Mouse (Mus musculus) kidney, postnatal 4 days (tissue): ENCODE data around the gene Klk11.

Source experiments
- DNase-seq, 2 experiments: peaks; one replicate each; pipeline ENCODE4 v3.0.0; 2021; ENCODE audit warnings: mixed read lengths in 2 of 2

The Klk11 gene

DNA sequence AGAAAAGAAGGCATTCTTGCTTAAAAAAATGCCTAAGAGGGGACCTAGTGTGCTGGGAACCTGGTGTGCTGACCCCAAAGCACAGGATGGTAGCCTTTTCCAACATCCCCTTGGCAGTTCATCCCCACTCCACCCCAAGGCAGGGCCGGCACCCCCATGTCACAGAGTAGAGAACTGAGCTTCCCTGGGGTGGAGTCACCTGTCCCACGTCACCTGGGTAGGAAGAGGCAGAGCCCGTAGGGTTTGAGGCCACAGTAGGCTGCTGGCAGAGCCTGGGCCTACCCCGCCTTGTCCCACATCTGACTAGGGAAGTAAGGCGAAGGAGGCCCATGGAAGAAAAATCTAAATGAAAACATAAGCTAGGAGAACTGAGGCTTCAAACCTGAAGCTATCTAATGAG is at the start of gene Klk11:
TSS of gene Klk11 (plus strand) at position 241 of the 400 bp plus-strand sequence.
- DNase-seq = no peak

GRCm38 (mm10) chr7:43747788-43748187 is 26.6 kb upstream of the Klk11 start:
- DNase-seq = peak in 1 of 2 experiments; percentile 12

- DNase-seq = no peak
Measured at GRCm38 (mm10) chr7:43752806-43753205, 21.6 kb upstream of the Klk11 start.

DNA sequence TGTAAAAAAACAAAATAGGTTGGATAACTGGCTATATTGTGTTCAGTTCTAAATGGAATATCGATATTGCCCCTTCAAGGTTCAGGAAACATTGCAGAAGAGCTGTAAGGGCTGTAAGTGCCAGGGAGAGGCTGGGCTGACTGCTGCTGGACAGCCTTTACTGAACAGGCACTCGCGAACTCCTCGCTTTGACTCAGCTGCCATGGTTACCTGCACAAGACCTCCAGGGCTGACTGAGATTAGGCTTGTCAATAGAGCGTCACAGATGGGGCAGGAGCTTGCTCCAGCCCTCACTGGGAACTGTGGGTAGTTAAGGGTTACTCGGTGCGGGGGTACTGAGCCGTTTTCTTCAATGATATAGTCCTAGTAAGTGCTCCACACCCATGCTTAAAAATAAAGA is 7.9 kb upstream of the Klk11 start:
- no peak for DNase-seq

DNA sequence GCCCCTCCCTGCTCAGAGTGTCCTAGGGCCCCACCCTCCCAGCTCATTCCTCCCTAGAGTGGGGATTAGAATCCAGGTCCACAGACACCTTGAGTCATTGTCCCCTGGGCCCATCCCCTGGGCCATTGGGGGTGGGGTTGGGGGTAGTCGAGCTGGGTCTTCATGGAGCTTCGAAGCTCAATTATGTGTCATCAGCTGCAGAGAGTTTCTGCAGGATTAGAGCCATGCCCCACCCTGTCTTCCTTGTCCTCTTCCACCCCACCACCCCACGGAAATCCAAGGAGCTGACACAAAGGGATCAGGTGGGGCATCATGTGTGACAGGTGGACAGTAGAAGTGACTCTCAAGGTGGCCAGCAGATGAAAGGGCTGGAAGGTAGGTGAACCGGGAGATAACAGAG is 5.8 kb upstream of the Klk11 start, which contains the start of gene Klk12:
TSS of gene Klk12 (plus strand) at position 301 of the 400 bp plus-strand sequence.
- no peak for DNase-seq

DNA sequence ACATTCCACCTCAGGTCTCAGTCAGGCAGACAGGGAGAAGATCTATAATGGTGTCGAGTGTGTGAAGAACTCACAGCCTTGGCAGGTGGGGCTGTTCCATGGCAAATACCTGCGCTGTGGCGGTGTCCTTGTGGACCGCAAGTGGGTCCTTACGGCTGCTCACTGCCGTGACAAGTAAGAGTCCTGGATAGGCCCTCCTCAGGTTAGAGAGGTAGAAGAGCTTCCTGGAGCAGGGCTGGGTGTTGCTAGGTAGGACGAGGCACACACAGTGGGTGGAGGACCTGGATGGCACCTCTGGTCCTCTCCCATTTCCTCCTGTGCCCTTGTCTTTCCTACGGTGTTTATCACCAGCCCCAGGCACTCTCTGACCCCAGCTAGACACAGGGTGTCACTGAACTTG is 4.8 kb upstream of the Klk11 start:
- DNase-seq = no peak

DNA sequence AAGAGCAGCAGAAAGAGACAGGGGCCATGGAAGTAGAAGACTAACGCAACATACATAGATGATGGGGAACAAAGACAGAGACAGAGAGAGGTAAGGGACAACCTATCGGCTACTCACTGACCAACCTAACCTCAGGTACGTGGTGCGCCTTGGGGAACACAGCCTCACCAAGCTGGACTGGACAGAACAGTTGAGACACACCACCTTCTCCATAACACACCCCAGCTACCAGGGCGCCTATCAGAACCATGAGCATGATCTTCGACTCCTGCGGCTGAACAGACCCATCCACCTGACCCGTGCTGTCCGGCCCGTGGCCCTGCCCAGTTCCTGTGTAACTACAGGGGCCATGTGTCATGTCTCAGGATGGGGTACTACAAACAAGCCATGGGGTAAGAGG is 3.7 kb upstream of the Klk11 start:
- DNase-seq = no peak

GRCm38 (mm10) chr7:43771916-43772315 is 2.5 kb upstream of the Klk11 start:
- DNase-seq = no peak

DNA sequence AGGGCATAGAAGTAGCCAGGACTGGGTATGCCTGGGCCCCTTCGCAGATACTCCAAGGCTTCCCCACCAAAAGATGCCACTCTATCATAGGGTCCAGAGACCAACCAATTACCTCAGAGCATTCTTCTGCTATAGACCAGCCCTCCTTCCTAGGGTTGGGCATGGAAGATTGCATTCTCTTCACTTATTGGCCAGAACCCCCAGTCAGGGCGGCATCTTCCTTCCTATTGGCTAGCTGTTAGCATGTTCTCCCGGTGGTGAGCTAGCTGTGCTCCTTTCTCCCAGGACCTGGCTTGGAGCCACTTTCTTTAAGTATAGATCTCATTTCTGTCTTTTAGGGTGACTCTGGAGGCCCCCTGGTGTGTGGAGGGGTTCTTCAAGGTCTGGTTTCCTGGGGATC is 1.5 kb upstream of the Klk11 start:
- no peak for DNase-seq

DNA sequence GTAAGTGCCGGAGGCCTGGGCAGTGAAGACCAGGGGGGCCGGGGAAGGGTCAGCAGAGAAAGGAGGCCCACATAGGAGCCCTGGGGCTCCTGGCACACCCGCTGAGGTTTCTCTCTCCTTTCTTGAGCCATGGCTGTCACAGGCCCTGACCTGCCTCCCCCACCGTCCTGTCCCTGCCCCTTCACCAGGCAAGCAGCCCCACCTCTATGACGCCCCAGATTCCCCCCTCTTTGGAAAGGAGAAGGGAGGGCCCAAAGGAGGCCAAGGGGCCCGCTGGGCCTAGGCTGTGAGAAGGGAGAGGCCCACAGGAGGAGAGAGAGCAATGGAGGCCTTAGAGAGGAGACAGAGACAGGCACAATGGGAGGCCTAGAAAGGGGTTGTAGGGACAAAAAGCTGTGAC is 398 bp downstream of the Klk11 start:
- DNase-seq = no peak

GRCm38 (mm10) chr7:43775311-43776057 is 1.1 kb downstream of the Klk11 start:
- no peak for DNase-seq

DNA sequence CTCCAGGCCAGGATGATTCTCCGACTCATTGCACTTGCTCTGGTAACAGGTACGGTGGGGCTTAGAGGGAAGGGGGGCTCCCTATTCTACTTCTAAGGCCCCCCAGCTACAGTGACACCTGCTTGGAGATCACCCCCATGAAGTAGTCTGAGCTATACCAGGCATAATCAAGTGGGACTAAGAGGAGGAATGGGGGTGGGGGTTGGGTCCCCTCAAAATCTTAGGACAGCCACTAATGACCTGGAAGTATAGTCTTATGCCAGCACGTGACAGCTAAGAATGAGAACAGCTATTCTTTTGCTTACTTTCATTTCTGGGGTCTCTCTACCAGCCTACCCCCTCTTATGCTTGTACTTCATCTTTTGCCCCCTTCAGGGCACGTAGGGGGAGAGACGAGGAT is 2.1 kb downstream of the Klk11 start:
- no peak for DNase-seq

GRCm38 (mm10) chr7:43777423-43777822 is 3.0 kb downstream of the Klk11 start:
- no peak for DNase-seq

DNA sequence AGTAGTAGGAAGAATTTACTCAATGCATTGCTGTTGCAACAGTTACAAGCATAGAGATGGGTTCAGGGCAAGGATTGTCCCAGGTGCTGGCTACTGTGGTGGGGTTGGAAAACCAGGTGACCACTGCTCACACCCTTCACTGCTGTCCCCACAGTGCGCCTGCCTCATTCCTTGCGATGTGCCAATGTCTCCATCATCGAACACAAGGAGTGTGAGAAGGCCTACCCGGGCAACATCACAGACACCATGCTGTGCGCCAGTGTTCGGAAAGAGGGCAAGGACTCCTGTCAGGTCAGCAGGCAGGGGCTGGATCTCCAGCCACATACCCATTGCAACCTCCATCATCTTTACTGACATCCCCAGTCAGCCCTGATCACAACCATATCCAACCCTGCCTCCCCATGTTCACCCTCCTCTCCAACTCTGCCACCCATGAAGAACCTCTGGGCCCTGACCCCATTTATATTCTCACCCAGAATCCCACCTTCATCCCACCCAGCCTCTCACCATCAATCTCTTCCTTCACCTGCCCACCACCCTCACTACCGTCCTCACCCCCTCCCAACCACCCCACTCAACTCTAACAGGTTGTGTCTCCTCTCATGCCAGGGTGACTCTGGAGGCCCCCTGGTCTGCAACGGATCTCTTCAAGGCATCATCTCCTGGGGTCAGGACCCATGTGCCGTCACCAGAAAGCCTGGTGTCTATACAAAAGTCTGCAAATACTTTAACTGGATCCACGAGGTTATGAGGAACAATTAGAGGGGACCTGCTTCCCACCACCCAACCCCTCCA is 4.0 kb downstream of the Klk11 start:
- DNase-seq = no peak

GRCm38 (mm10) chr7:43780241-43780640 is 5.8 kb downstream of the Klk11 start:
- no peak for DNase-seq

GRCm38 (mm10) chr7:43780746-43781145 is 6.3 kb downstream of the Klk11 start, which contains the start of gene Klk10:
Gene Klk10 (plus strand): TSS chr7:43781035.
- no peak for DNase-seq

DNA sequence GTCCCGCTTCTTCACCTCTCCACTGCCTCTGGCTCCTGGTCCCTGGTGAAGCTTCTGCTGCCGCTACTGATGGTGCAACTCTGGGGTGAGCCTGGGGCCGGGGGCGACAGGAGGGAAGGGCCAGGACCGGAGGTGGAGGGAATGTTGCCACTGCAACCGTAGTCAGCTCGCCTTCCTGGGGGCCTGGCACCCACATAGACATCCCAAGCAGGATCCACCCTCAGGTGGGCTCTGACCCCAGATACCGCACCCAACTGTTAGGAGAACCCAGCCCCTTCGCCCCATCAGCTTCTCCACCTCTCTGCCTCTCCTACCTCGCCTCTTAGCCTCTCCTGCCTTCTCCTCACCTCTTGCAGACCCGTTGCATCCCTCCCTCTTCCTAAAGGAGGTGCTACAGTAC is 7.1 kb downstream of the Klk11 start:
- no peak for DNase-seq

- peak; percentile 92 for DNase-seq
Measured at GRCm38 (mm10) chr7:43782275-43783265, 8.2 kb downstream of the Klk11 start.

GRCm38 (mm10) chr7:43785286-43785685 is 10.9 kb downstream of the Klk11 start:
- peak; percentile 48 to 59 for DNase-seq

GRCm38 (mm10) chr7:43788096-43788495 is 13.7 kb downstream of the Klk11 start:
- DNase-seq = no peak

GRCm38 (mm10) chr7:43789295-43789694 is 14.9 kb downstream of the Klk11 start:
- DNase-seq = no peak

DNA sequence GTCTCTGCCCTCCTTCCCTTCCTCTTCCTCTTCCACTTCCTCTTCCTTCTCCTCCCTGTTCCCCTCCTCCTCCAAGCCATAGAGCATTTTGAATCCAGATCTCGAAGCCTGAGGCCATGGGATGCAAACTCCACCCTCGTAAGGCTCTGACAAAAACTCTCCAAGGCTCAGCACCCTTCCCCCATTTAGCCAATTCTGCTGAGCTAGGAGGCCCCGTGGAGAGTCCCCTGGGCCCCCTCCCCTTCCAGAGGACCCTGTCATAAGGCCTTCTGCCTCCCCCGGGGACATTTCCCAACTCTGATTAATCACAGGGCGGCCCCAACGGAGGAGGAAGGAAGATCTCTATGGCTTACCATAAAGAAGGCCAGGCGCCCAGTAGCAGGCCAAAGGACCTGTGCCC is 17.2 kb downstream of the Klk11 start, which contains the start of gene Klk9:
TSS of gene Klk9 (plus strand) at position 301 of the 400 bp plus-strand sequence.
- no peak for DNase-seq

- DNase-seq = no peak
Measured at GRCm38 (mm10) chr7:43796355-43796754, 22.0 kb downstream of the Klk11 start.
